Mouse (Mus musculus): Measurements from ENCODE around the gene Cd320. TPM values are rescaled to one million over a fixed set of nuclear protein-coding genes. Genes with fewer than 3 reads are reported as not detected.

The Cd320 gene
- polyA plus RNA-seq, 1 experiment from 2014 or later = 49.2 TPM

DNA sequence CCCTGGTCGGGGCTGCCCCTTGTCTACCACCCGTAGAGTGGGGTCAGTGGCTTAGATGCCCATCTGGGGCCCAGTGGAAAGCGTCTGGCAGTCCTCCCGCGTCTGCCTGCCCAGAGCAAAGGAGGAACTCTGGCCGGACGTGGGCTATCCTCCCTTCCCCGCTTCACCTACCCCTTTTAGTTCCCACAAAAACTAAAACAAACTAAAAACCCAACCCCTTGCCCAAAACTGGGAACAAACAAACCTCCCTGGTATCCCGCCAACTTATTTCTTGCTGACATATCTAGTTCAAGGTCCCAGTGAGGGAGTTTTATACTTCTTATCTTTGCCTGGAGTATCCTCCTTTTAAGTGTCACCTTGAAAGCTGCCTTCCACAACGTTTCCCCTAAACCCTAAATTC is 34.7 kb upstream of the Cd320 start:
- H3K27me3 ChIP-seq (ENCODE audit: control insufficient read depth, insufficient read depth, low read length) = peaks cover 44% of the 10 kb centered on the region
- no peak overlapping the region for H3K4me3 ChIP-seq (ENCODE audit: control insufficient read depth in 1 of 2, insufficient read depth in 1 of 2, low read depth in 1 of 2, low read length in 2 of 2)
- no peaks in the 10 kb centered on the region for H3K9me3 ChIP-seq (ENCODE audit: control insufficient read depth, low read length)
- no peak for ATAC-seq (ENCODE audit: insufficient number of reproducible peaks, insufficient read depth, low FRiP score, low read depth)
- no peak overlapping the region for H3K4me2 ChIP-seq (ENCODE audit: low read length)
- no peak overlapping the region for H3K9ac ChIP-seq (ENCODE audit: low read length)
- peaks cover 23 to 33% of the 10 kb centered on the region in 2 experiments for H3K4me1 ChIP-seq (ENCODE audit: control insufficient read depth in 2 of 2, insufficient read depth in 2 of 2, low read length in 2 of 2)
- WGBS = 28% methylated on average over 10 of the region's 10 CpGs
- no peaks in the 10 kb centered on the region for H3K36me3 ChIP-seq (ENCODE audit: control insufficient read depth, insufficient read depth, low read length)
- H3K27ac ChIP-seq (replicated peaks in 1 of 2; ENCODE audit: control insufficient read depth in 1 of 2, insufficient read depth in 1 of 2, low read depth in 2 of 2, low read length in 2 of 2) = no peak overlapping the region

DNA sequence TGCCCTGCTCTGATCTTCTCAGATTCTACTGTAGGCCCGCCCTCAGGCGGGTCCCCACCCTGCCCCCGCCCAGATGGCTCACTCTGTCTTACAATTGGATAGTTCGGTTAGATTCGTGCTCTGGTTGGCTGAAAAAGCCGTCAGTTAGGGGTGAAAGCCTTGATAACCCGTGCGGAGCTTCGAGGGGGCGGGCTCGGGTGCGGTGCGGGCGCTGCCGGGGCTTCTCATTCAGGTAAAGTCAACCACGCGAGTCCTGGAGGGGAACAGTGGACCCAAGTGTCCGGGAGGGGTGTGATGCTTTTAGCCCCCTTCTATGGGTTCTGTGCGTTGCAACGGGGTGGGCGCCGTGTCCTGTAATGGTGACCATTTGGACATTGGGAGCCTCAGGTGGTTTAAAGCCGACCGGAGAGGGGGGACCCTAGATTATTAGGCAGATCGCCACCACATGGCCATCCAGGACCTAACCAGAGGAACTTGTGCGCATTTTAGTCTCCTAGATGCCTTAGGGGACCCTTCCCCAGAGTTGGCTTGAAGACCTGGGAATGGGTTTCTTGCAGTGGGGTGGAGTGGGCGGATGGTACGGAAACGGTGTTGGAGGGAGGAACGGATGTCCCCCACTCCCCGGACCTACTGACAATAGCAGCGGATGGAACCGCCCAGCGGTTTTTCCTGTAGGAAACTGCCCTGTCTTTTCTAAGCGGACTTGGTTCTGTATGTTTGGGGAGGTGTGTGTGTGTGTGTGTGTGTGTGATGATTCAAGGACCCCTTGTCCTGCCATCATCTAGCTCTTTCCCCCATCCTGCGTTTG is 32.4 kb upstream of the Cd320 start, which contains the start of gene Kank3:
TSS of gene Kank3 (plus strand) at position 186 of the 808 bp plus-strand sequence.
- Histone ChIP-seq H3K4me3 (ENCODE audit: control insufficient read depth in 1 of 2, insufficient read depth in 1 of 2, low read depth in 1 of 2, low read length in 2 of 2) (peak within 1 kb of the TSS; percentile 59 to 78), H3K9ac (ENCODE audit: low read length) (peak within 1 kb of the TSS; percentile 76), H3K9me3 (ENCODE audit: control insufficient read depth, low read length) (no peaks in the 10 kb centered on the region), H3K36me3 (ENCODE audit: control insufficient read depth, insufficient read depth, low read length) (no peaks in the 10 kb centered on the region), H3K27ac (replicated peaks in 1 of 2; ENCODE audit: control insufficient read depth in 1 of 2, insufficient read depth in 1 of 2, low read depth in 2 of 2, low read length in 2 of 2) (peak within 1 kb of the TSS; percentile 80 to 83), H3K4me1 (ENCODE audit: control insufficient read depth in 2 of 2, insufficient read depth in 2 of 2, low read length in 2 of 2) (peaks cover 19 to 24% of the 10 kb centered on the region in 2 experiments), H3K4me2 (ENCODE audit: low read length) (peak within 1 kb of the TSS; percentile 91), H3K27me3 (ENCODE audit: control insufficient read depth, insufficient read depth, low read length) (peaks cover 38% of the 10 kb centered on the region)
- peak; percentile 84 for ATAC-seq (ENCODE audit: insufficient number of reproducible peaks, insufficient read depth, low FRiP score, low read depth)
- WGBS = under 1% methylated on average over 36 of the region's 36 CpGs

DNA sequence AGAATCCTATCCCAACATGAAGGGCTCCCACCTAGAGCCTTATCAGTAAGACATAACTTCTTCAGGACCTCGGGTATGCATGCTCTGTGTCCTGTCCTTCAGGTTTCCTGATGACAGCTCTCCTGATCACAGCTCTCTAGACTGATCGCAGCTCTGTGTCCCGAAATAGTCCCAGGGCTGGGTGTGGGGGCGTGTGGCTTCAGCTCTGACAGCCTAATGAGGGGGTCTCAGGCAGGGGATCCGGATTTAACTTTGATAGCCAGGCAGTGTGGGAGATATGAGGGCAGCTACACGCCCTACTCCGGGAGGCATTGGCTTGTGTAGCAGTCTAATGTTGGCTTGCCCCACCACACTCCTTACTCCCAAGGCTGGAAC is 31.8 kb upstream of the Cd320 start:
- peak overlapping the region; percentile 91 for H3K4me2 ChIP-seq (ENCODE audit: low read length)
- H3K27ac ChIP-seq (replicated peaks in 1 of 2; ENCODE audit: control insufficient read depth in 1 of 2, insufficient read depth in 1 of 2, low read depth in 2 of 2, low read length in 2 of 2) = peak overlapping the region; percentile 80 to 83
- H3K27me3 ChIP-seq (ENCODE audit: control insufficient read depth, insufficient read depth, low read length) = peaks cover 33% of the 10 kb centered on the region
- peaks cover 19 to 24% of the 10 kb centered on the region in 2 experiments for H3K4me1 ChIP-seq (ENCODE audit: control insufficient read depth in 2 of 2, insufficient read depth in 2 of 2, low read length in 2 of 2)
- ATAC-seq (ENCODE audit: insufficient number of reproducible peaks, insufficient read depth, low FRiP score, low read depth) = peak; percentile 55
- peak overlapping the region; percentile 59 to 78 for H3K4me3 ChIP-seq (ENCODE audit: control insufficient read depth in 1 of 2, insufficient read depth in 1 of 2, low read depth in 1 of 2, low read length in 2 of 2)
- peak overlapping the region; percentile 76 for H3K9ac ChIP-seq (ENCODE audit: low read length)
- 0% methylated on average over 7 of the region's 7 CpGs for whole genome bisulfite sequencing
- H3K9me3 ChIP-seq (ENCODE audit: control insufficient read depth, low read length) = no peaks in the 10 kb centered on the region
- H3K36me3 ChIP-seq (ENCODE audit: control insufficient read depth, insufficient read depth, low read length) = 0 out of 2 replicates have a peak, but pooled peaks cover 4% of the 10 kb centered on the region

DNA sequence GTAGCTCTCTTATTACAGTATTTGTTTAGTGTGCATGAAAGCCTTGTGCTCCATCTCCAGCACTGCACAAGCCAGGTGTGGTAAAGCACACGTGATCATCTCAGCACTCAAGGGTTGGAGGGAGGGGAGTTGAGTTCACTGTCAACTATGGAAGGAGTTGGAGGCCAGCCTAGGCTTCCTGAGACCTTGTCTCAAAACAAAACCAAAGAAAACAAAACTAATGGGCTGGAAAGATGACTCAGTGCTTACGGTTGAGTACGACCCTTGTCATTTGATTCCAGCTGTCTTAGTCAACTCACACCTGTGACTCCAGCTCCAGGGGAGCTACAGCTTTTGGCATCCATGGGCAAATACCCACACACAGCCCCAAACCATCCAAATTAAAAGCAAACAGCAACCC is 30.4 kb upstream of the Cd320 start:
- peak overlapping the region; percentile 45 to 67 for H3K27ac ChIP-seq (replicated peaks in 1 of 2; ENCODE audit: control insufficient read depth in 1 of 2, insufficient read depth in 1 of 2, low read depth in 2 of 2, low read length in 2 of 2)
- 55% methylated on average over 3 of the region's 3 CpGs for WGBS
- H3K9me3 ChIP-seq (ENCODE audit: control insufficient read depth, low read length) = no peaks in the 10 kb centered on the region
- H3K27me3 ChIP-seq (ENCODE audit: control insufficient read depth, insufficient read depth, low read length) = peaks cover 21% of the 10 kb centered on the region
- ATAC-seq (ENCODE audit: insufficient number of reproducible peaks, insufficient read depth, low FRiP score, low read depth) = no peak
- H3K4me3 ChIP-seq (ENCODE audit: control insufficient read depth in 1 of 2, insufficient read depth in 1 of 2, low read depth in 1 of 2, low read length in 2 of 2) = no peak overlapping the region
- H3K36me3 ChIP-seq (ENCODE audit: control insufficient read depth, insufficient read depth, low read length) = 0 out of 2 replicates have a peak, but pooled peaks cover 4% of the 10 kb centered on the region
- H3K9ac ChIP-seq (ENCODE audit: low read length) = peak overlapping the region; percentile 41; the same call in 1 of the 2 replicates
- peaks cover 24 to 27% of the 10 kb centered on the region in 2 experiments for H3K4me1 ChIP-seq (ENCODE audit: control insufficient read depth in 2 of 2, insufficient read depth in 2 of 2, low read length in 2 of 2)
- peak overlapping the region; percentile 91 for H3K4me2 ChIP-seq (ENCODE audit: low read length)

DNA sequence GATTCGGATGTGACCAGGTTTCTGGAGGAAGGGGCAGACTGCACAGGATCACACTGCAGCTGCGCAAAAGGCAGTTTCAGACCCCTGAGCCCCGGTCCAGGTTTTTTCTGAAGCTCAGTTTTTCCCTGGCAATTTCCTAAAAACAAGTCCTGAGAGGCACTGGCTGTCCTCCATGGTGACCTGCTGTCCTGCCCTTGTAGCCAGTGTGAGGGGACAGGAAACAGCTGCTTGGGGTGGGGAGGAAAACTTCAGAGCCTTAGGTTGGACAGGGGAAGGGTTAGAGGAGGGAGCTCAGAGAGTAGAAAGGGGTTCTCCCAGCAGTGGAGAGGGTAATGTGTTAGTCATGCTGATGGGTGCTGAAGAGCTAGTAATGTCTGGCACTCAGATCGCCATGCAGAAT is 29.9 kb upstream of the Cd320 start:
- ATAC-seq (ENCODE audit: insufficient number of reproducible peaks, insufficient read depth, low FRiP score, low read depth) = no peak
- peak overlapping the region; percentile 41; the same call in 1 of the 2 replicates for H3K9ac ChIP-seq (ENCODE audit: low read length)
- no peak overlapping the region for H3K4me3 ChIP-seq (ENCODE audit: control insufficient read depth in 1 of 2, insufficient read depth in 1 of 2, low read depth in 1 of 2, low read length in 2 of 2)

DNA sequence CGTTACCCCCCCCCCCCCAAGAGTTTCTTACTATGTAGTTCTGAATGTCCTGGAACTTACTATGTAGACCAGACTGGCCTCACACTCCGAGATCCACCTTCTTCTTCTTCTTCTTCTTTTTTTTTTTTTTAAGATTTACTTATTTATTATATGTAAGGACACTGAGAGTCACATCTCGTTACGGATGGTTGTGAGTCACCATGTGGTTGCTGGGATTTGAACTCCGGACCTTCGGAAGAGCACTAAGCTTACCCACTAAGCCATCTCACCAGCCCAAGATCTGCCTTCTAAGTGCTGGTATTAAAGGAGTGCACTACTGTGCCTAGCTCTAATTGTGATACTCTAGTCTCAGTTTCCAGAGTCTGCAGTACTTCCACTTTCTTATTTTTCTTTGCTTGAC is 27.5 kb upstream of the Cd320 start:
- H3K27me3 ChIP-seq (ENCODE audit: control insufficient read depth, insufficient read depth, low read length) = peaks cover 6% of the 10 kb centered on the region
- H3K9me3 ChIP-seq (ENCODE audit: control insufficient read depth, low read length) = no peaks in the 10 kb centered on the region
- no peak overlapping the region for H3K9ac ChIP-seq (ENCODE audit: low read length)
- peaks cover 27% of the 10 kb centered on the region for H3K36me3 ChIP-seq (ENCODE audit: control insufficient read depth, insufficient read depth, low read length)
- no peak for ATAC-seq (ENCODE audit: insufficient number of reproducible peaks, insufficient read depth, low FRiP score, low read depth)
- no peak overlapping the region for H3K4me3 ChIP-seq (ENCODE audit: control insufficient read depth in 1 of 2, insufficient read depth in 1 of 2, low read depth in 1 of 2, low read length in 2 of 2)
- no peak overlapping the region for H3K27ac ChIP-seq (replicated peaks in 1 of 2; ENCODE audit: control insufficient read depth in 1 of 2, insufficient read depth in 1 of 2, low read depth in 2 of 2, low read length in 2 of 2)
- H3K4me2 ChIP-seq (ENCODE audit: low read length) = no peak overlapping the region
- peaks cover 31 to 36% of the 10 kb centered on the region in 2 experiments for H3K4me1 ChIP-seq (ENCODE audit: control insufficient read depth in 2 of 2, insufficient read depth in 2 of 2, low read length in 2 of 2)
- WGBS = 92% methylated on average over 5 of the region's 6 CpGs

More for the DNA sequence above, 29.9 kb upstream of the Cd320 start:
- Histone ChIP-seq H3K27ac (replicated peaks in 1 of 2; ENCODE audit: control insufficient read depth in 1 of 2, insufficient read depth in 1 of 2, low read depth in 2 of 2, low read length in 2 of 2) (peak overlapping the region; percentile 45 to 67), H3K4me2 (ENCODE audit: low read length) (peak overlapping the region; percentile 91), H3K4me1 (ENCODE audit: control insufficient read depth in 2 of 2, insufficient read depth in 2 of 2, low read length in 2 of 2) (peaks cover 27 to 31% of the 10 kb centered on the region in 2 experiments), H3K27me3 (ENCODE audit: control insufficient read depth, insufficient read depth, low read length) (peaks cover 21% of the 10 kb centered on the region), H3K36me3 (ENCODE audit: control insufficient read depth, insufficient read depth, low read length) (0 out of 2 replicates have a peak, but pooled peaks cover 4% of the 10 kb centered on the region), H3K9me3 (ENCODE audit: control insufficient read depth, low read length) (no peaks in the 10 kb centered on the region)
- WGBS = 52% methylated on average over 4 of the region's 4 CpGs

- 70% methylated on average over 5 of the region's 5 CpGs for WGBS
- peak overlapping the region; percentile 83; the same call in 1 of the 2 replicates for H3K9ac ChIP-seq (ENCODE audit: low read length)
- H3K27ac ChIP-seq (replicated peaks in 1 of 2; ENCODE audit: control insufficient read depth in 1 of 2, insufficient read depth in 1 of 2, low read depth in 2 of 2, low read length in 2 of 2) = peak overlapping the region in 1 of 2 experiments; percentile 79; a peak in 1 of 4 replicates
Measured at GRCm38 (mm10) chr17:33816612-33817011, 26.3 kb upstream of the Cd320 start.

More at GRCm38 (mm10) chr17:33816612-33817011, 26.3 kb upstream of the Cd320 start:
- peak overlapping the region in 1 of 2 experiments; percentile 55; a peak in 1 of 4 replicates for H3K4me3 ChIP-seq (ENCODE audit: control insufficient read depth in 1 of 2, insufficient read depth in 1 of 2, low read depth in 1 of 2, low read length in 2 of 2)
- H3K4me1 ChIP-seq (ENCODE audit: control insufficient read depth in 2 of 2, insufficient read depth in 2 of 2, low read length in 2 of 2) = peaks cover 21 to 23% of the 10 kb centered on the region in 2 experiments
- ATAC-seq (ENCODE audit: insufficient number of reproducible peaks, insufficient read depth, low FRiP score, low read depth) = no peak
- peaks cover 6% of the 10 kb centered on the region for H3K27me3 ChIP-seq (ENCODE audit: control insufficient read depth, insufficient read depth, low read length)
- peak overlapping the region; percentile 96 for H3K4me2 ChIP-seq (ENCODE audit: low read length)
- H3K9me3 ChIP-seq (ENCODE audit: control insufficient read depth, low read length) = no peaks in the 10 kb centered on the region
- peaks cover 39% of the 10 kb centered on the region for H3K36me3 ChIP-seq (ENCODE audit: control insufficient read depth, insufficient read depth, low read length)

Data from heart, embryonic 14.5 days (tissue).